Mouse (Mus musculus) spleen, adult 2 months (tissue): ENCODE data around the gene Rin2.

Experiments used
- CTCF ChIP-seq: fragments of 200-500 bp; IDR thresholded peaks from 2 replicates; pipeline ENCODE4 v1.5.1; 2011; ENCODE audit warnings: mild to moderate bottlenecking, inconsistent platforms; ENCODE audit not compliant: insufficient read depth, insufficient read length, insufficient replicate concordance; ENCODE audit errors: extremely low read depth
- POLR2A ChIP-seq: fragments of 200-500 bp; IDR thresholded peaks from 2 replicates; pipeline ENCODE4 v1.6.1; 2011; ENCODE audit warnings: low read depth, low read length, inconsistent platforms

DNA sequence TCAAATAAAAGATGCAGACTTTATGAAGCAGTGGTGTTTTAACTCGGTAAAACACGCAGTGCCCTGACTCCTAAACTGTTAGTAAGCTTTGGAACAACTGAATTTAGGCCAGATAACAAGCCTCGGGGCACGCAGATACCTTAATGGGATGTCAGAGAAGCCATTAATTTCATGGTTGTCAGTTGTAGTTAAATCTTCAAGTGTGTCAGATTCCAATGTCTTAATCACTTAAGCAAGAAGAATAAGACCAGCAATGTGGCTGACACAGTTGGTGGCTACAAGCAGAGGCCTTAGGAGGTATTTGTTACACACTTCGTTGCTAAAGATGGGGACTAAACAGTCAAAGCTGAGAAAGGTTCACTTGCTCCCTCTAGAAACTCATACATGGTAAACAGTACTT, 74.6 kb downstream of the Rin2 start:
- no peak for TF ChIP-seq CTCF
- no peak for TF ChIP-seq POLR2A
